Mouse (Mus musculus) olfactory bulb, adult 2 months (tissue): Measurements from ENCODE around the gene Efcab14. TPM values are rescaled to one million over a fixed set of nuclear protein-coding genes. Genes with fewer than 3 reads are reported as not detected.
A peak's percentile ranks its signal among the peaks of the same experiment; 100 is the strongest.

Experiments
- H3K27ac ChIP-seq: fragments of 200-500 bp; 2 replicates; pipeline ENCODE4 v1.5.1; 2012; ENCODE audit warnings: low read depth, low read length; ENCODE audit not compliant: insufficient read depth
- H3K4me1 ChIP-seq: fragments of 200-500 bp; 2 replicates; pipeline ENCODE4 v1.6.1; 2012; ENCODE audit warnings: low read length; ENCODE audit not compliant: control insufficient read depth, insufficient read depth
- H3K4me3 ChIP-seq: fragments of 200-500 bp; 2 replicates; pipeline ENCODE4 v1.5.1; 2012; ENCODE audit warnings: mild to moderate bottlenecking, low read depth, low read length, moderate library complexity; ENCODE audit not compliant: insufficient read depth
- CTCF ChIP-seq: fragments of 200-500 bp; IDR thresholded peaks from 2 replicates; pipeline ENCODE4 v1.5.1; 2012; ENCODE audit warnings: low read depth, mild to moderate bottlenecking, low read length, moderate library complexity; ENCODE audit not compliant: insufficient read depth
- POLR2A ChIP-seq: fragments of 200-500 bp; IDR thresholded peaks from 2 replicates; pipeline ENCODE4 v1.6.1; 2012; ENCODE audit warnings: mild to moderate bottlenecking, low read depth, low read length, moderate library complexity; ENCODE audit not compliant: insufficient read depth
- WGBS: fragments of 180-500 bp; shearing (Covaris S2); methylation state at CpG from one replicate; pipeline ENCODE4 v1.1.7; 2018; 5-methylcytosine and 5-hydroxymethylcytosine counted together
- polyA plus RNA-seq: library from polyadenylated mRNA; stranded (reverse); fragments of >200 nt; gene quantifications from 2 replicates; pipeline ENCODE4 v1.2.4, GENCODE M21; 2012; ENCODE audit warnings: low replicate concordance; ENCODE audit not compliant: missing spikeins, insufficient read depth, insufficient read length

The Efcab14 gene
- polyA plus RNA-seq, 1 experiment = not detected

DNA sequence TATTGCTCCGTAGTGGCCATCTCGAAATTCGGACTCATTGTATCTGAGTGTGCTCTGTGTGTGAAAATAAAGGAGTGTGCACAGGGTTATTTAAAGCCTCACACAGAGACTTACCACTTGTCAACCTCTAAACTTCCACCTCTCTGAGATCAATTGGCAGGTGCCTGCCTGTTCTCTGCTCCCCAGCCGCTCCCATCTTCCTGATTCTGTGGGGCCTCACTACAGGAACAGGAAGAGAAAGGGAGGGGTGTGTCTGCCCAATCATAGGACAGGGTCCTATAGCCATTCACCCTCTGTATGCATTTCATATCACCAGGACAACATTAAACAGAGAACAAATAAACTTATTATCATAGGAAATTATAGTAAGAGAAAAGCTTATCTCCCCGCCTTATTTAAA, 3.8 kb upstream of the Efcab14 start:
- 74% methylated on average over 5 of the region's 5 CpGs for WGBS
- TF ChIP-seq CTCF (no peak), POLR2A (no peak)
- Histone ChIP-seq H3K4me3 (no peak overlapping the region), H3K4me1 (peaks cover 5% of the 10 kb centered on the region), H3K27ac (no peak overlapping the region)

DNA sequence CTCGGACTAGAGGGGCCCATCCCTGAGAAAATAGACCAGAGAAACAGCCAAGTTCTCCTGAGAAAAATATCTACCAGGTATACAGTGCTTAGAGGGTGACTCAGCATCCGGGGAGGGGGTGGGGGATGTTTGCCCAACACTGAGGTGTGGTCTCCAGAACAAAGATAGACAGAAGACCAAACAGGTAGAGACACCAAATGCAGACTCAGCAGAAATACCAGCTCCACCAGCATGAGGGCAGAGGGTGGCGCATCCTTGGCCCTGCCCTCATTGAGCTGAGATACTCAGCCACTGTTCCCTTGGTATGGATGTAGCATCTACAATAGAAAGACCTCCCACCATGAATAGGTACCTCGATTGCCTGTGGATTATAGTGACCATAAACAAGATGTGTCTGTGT, 2.7 kb upstream of the Efcab14 start:
- 67% methylated on average over 4 of the region's 4 CpGs for WGBS

GRCm38 (mm10) chr4:115738481-115738985, 989 bp downstream of the Efcab14 start:
- peaks cover 7% of the 10 kb centered on the region for H3K4me1 ChIP-seq
- H3K27ac ChIP-seq = no peak overlapping the region
- peak overlapping the region; percentile 32 for H3K4me3 ChIP-seq
- TF ChIP-seq CTCF = no peak
- 20% methylated on average over 13 of the region's 13 CpGs for WGBS

More for the DNA sequence above, 2.7 kb upstream of the Efcab14 start:
- Histone ChIP-seq H3K4me1 (peaks cover 5% of the 10 kb centered on the region), H3K27ac (no peak overlapping the region), H3K4me3 (no peak overlapping the region)
- TF ChIP-seq POLR2A (no peak), CTCF (no peak)

GRCm38 (mm10) chr4:115742658-115743057, 5.1 kb downstream of the Efcab14 start:
- Histone ChIP-seq H3K4me1 (peaks cover 7% of the 10 kb centered on the region), H3K4me3 (no peak overlapping the region), H3K27ac (no peak overlapping the region)
- TF ChIP-seq CTCF = no peak
- TF ChIP-seq POLR2A = no peak

- no peak overlapping the region for H3K4me3 ChIP-seq
- WGBS = 89% methylated on average over 4 of the region's 4 CpGs
- H3K4me1 ChIP-seq = peaks cover 7% of the 10 kb centered on the region
- H3K27ac ChIP-seq = no peak overlapping the region
- TF ChIP-seq POLR2A (no peak), CTCF (no peak)
These were observed 5.6 kb downstream of the Efcab14 start for GRCm38 (mm10) chr4:115743096-115743495.

DNA sequence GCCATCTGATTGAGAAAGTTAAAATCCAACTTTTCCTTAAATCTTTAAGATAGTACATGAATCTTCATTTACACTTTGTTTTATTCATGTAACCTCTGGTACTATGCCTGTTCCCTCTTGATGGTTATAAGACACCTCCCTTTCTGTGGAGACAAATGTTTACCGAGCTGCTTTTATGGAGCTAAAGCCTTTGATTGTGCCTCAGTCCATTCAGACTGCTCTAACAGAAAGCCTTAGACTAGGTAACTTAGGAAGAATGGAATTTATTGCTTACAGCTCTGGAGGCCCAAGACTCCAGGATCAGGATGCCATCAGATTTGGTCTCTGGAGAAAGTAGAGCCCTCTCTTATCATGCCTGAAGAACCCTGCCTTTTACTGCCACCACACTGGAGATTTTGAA, 10.6 kb downstream of the Efcab14 start:
- H3K4me3 ChIP-seq = no peak overlapping the region
- no peak for TF ChIP-seq CTCF
- no peak for TF ChIP-seq POLR2A
- WGBS = 49% methylated on average over 1 of the region's 1 CpGs
- H3K4me1 ChIP-seq = no peaks in the 10 kb centered on the region
- H3K27ac ChIP-seq = no peak overlapping the region

DNA sequence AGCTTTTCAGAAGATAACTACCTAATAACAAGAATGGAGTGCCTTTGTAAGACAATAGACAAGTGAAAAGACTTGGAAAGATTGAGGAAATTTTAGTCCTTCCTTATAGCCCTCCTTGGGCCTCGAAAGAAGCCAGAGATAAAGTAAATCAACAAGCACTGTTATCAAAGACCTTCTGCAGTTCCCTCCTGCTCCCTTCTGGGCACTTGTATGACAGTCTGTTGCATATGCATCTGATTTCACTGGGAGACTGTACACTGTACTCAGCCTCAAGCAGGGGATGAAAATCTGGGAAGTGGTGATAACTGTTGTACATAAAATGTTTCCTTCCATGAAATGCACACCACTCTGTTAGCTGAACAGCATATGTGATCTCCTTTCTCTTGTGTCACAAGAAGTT, 11.8 kb downstream of the Efcab14 start:
- 97% methylated on average over 1 of the region's 1 CpGs for WGBS
- Histone ChIP-seq H3K4me3 (no peak overlapping the region), H3K27ac (no peak overlapping the region), H3K4me1 (no peaks in the 10 kb centered on the region)
- TF ChIP-seq POLR2A (no peak), CTCF (no peak)

- TF ChIP-seq POLR2A = no peak
- TF ChIP-seq CTCF = no peak
- WGBS = 89% methylated on average over 3 of the region's 3 CpGs
- no peaks in the 10 kb centered on the region for H3K4me1 ChIP-seq
- H3K4me3 ChIP-seq = no peak overlapping the region
- no peak overlapping the region for H3K27ac ChIP-seq
These were observed 16.6 kb downstream of the Efcab14 start for GRCm38 (mm10) chr4:115754101-115754500.

DNA sequence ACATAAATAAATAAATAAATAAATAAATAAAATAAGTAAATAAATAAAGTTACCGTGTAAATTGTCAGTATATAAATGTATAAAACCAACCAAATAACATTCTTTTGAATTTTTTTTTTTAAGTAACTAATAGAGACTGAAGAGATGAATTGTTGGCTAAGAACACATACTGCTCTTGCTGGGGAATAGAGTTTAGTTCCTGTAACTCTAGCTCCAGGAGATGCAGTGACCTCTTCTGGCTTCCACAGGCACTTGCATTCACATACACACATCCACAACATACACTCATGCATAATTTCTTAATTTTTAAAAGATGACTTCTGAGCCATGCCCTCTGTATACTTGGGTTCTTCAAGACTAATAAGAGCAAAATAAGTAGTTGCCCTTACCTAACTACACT, 17.3 kb downstream of the Efcab14 start:
- 98% methylated on average over 1 of the region's 1 CpGs for WGBS
- Histone ChIP-seq H3K4me1 (no peaks in the 10 kb centered on the region), H3K4me3 (no peak overlapping the region), H3K27ac (no peak overlapping the region)
- no peak for TF ChIP-seq CTCF
- TF ChIP-seq POLR2A = no peak

DNA sequence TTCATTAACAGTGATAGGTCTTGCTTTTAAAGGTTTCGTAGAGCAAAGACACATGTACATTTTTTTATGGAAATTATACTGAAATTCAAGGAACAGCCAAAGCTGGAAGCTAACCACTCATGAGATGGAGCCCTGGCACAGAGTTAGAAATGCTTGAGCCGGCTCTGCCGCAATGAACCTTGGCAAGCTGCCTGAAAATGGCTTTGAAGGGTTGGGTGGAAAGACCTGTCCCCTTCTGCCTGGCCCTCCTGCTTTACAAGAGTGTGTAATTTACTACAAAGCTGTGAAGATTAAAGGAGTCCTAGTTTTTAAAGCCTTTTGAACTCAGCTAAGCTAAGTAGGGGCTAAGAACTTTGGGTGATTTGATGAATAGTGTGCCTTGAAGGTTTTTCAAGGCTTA, 23.7 kb downstream of the Efcab14 start:
- H3K4me1 ChIP-seq = no peaks in the 10 kb centered on the region; the same call in 1 of the 2 replicates
- WGBS = 55% methylated on average over 3 of the region's 3 CpGs
- TF ChIP-seq CTCF = no peak
- TF ChIP-seq POLR2A = no peak
- H3K27ac ChIP-seq = no peak overlapping the region
- no peak overlapping the region for H3K4me3 ChIP-seq
